Mouse (Mus musculus) forebrain, embryonic 14.5 days (tissue): ENCODE measurements around the gene Gm4131. TPM values are rescaled to one million over a fixed set of nuclear protein-coding genes. Genes with fewer than 3 reads are reported as not detected.
A peak's percentile ranks its signal among the peaks of the same experiment; 100 is the strongest.

Source experiments
- ATAC-seq: fragments of 200-750 bp; cut with Nextera tagmentation; 2 replicates; pipeline ENCODE4 v1.8.0; 2017; ENCODE audit warnings: mild to moderate bottlenecking, moderate library complexity
- DNase-seq: peaks from one replicate; pipeline ENCODE4 v3.0.0-alpha.2; 2015; ENCODE audit warnings: low spot score
- H3K27ac ChIP-seq: fragments of 300-500 bp; sonication (generic); 2 replicates; pipeline ENCODE4 v1.5.1; 2014; ENCODE audit warnings: low read depth, mild to moderate bottlenecking, control low read depth, low read length, moderate library complexity
- H3K27me3 ChIP-seq: fragments of 300-500 bp; sonication (generic); replicated peaks from 2 replicates; pipeline ENCODE4 v1.6.1; 2014; ENCODE audit warnings: low read length, control low read depth, mixed read lengths; ENCODE audit not compliant: control insufficient read depth, insufficient read depth
- H3K36me3 ChIP-seq: fragments of 300-500 bp; sonication (generic); 2 replicates; pipeline ENCODE4 v1.6.1; 2014; ENCODE audit warnings: low read length, control low read depth; ENCODE audit not compliant: control insufficient read depth, insufficient read depth
- H3K4me1 ChIP-seq: fragments of 300-500 bp; sonication (generic); 2 replicates; pipeline ENCODE4 v1.6.1; 2014; ENCODE audit warnings: antibody characterized with exemption, low read length, control low read depth; ENCODE audit not compliant: control insufficient read depth, insufficient read depth
- H3K4me2 ChIP-seq: fragments of 300-500 bp; sonication (generic); 2 replicates; pipeline ENCODE4 v1.6.1; 2014; ENCODE audit warnings: mild to moderate bottlenecking, control low read depth, low read length
- H3K4me3 ChIP-seq: fragments of 300-500 bp; sonication (generic); 2 replicates; pipeline ENCODE4 v1.5.1; 2014; ENCODE audit warnings: low read depth, low read length, control low read depth
- H3K9ac ChIP-seq: fragments of 300-500 bp; sonication (generic); 2 replicates; pipeline ENCODE4 v1.6.1; 2014; ENCODE audit warnings: mild to moderate bottlenecking, low read length, control low read depth, moderate library complexity
- H3K9me3 ChIP-seq: fragments of 300-500 bp; sonication (generic); replicated peaks from 2 replicates; pipeline ENCODE4 v1.6.1; 2016; ENCODE audit warnings: low read length, control low read depth, mixed read lengths; ENCODE audit not compliant: control insufficient read depth
- WGBS: fragments of 180-500 bp; shearing (Covaris S2); extraction: QIAGEN DNeasy Blood & Tissue Kit; methylation state at CpG from one replicate; pipeline ENCODE4 v1.1.7; 2014; 5-methylcytosine and 5-hydroxymethylcytosine counted together
- polyA plus RNA-seq: library from polyadenylated mRNA; unstranded; fragments of >200 nt; fragmentation: Nextera tagmentation; extraction: Ambion mirVana; gene quantifications from 2 replicates; pipeline ENCODE4 v1.2.1, GENCODE M21; 2014

The Gm4131 gene
- polyA plus RNA-seq, 1 experiment from 2014 or later = not detected

GRCm38 (mm10) chr14:62555840-62556810, 10.6 kb downstream of the Gm4131 start:
- Histone ChIP-seq H3K4me3 (peak overlapping the region; percentile 68), H3K9me3 (no peaks in the 10 kb centered on the region), H3K27ac (peak overlapping the region; percentile 59; the same call in 1 of the 2 replicates), H3K27me3 (no peaks in the 10 kb centered on the region), H3K4me1 (peaks cover 21% of the 10 kb centered on the region), H3K36me3 (no peaks in the 10 kb centered on the region), H3K9ac (peak overlapping the region; percentile 84), H3K4me2 (peak overlapping the region; percentile 88)
- DNase-seq = peak; percentile 66
- 4% methylated on average over 38 of the region's 38 CpGs for WGBS
- ATAC-seq = peak; percentile 82

- peak within 1 kb of the TSS; percentile 84 for H3K9ac ChIP-seq
- H3K27me3 ChIP-seq = no peaks in the 10 kb centered on the region
- peak within 1 kb of the TSS; percentile 88 for H3K4me2 ChIP-seq
- no peaks in the 10 kb centered on the region for H3K36me3 ChIP-seq
- DNase-seq = peak; percentile 94
- WGBS = 1% methylated on average over 51 of the region's 51 CpGs
- ATAC-seq = peak; percentile 93
- peaks cover 16% of the 10 kb centered on the region for H3K4me1 ChIP-seq
- H3K27ac ChIP-seq = peak within 1 kb of the TSS; percentile 59; the same call in 1 of the 2 replicates
- H3K9me3 ChIP-seq = no peaks in the 10 kb centered on the region
- H3K4me3 ChIP-seq = peak within 1 kb of the TSS; percentile 68
Observed at GRCm38 (mm10) chr14:62555309-62555829, 11.4 kb downstream of the Gm4131 start, which contains the start of gene Fam124a. Fam124a (plus strand) TSS chr14:62555737.

GRCm38 (mm10) chr14:62553786-62554185, 12.9 kb downstream of the Gm4131 start:
- WGBS = 62% methylated on average over 5 of the region's 5 CpGs
- Histone ChIP-seq H3K27ac (no peak overlapping the region), H3K36me3 (no peaks in the 10 kb centered on the region), H3K4me3 (no peak overlapping the region), H3K27me3 (no peaks in the 10 kb centered on the region), H3K9me3 (no peaks in the 10 kb centered on the region), H3K4me1 (peaks cover 13% of the 10 kb centered on the region), H3K4me2 (no peak overlapping the region), H3K9ac (no peak overlapping the region)
- DNase-seq (no peak), ATAC-seq (no peak)

GRCm38 (mm10) chr14:62552771-62553170, 13.9 kb downstream of the Gm4131 start:
- Histone ChIP-seq H3K36me3 (no peaks in the 10 kb centered on the region), H3K9ac (no peak overlapping the region), H3K4me2 (no peak overlapping the region), H3K27me3 (no peaks in the 10 kb centered on the region), H3K27ac (no peak overlapping the region), H3K9me3 (no peaks in the 10 kb centered on the region), H3K4me3 (no peak overlapping the region), H3K4me1 (peaks cover 13% of the 10 kb centered on the region)
- DNase-seq = no peak
- 93% methylated on average over 4 of the region's 4 CpGs for WGBS
- ATAC-seq = no peak

- DNase-seq = no peak
- Histone ChIP-seq H3K9me3 (no peaks in the 10 kb centered on the region), H3K36me3 (no peaks in the 10 kb centered on the region), H3K4me1 (no peaks in the 10 kb centered on the region), H3K27me3 (no peaks in the 10 kb centered on the region), H3K9ac (no peak overlapping the region), H3K4me2 (no peak overlapping the region), H3K27ac (no peak overlapping the region), H3K4me3 (no peak overlapping the region)
- ATAC-seq = no peak
- WGBS = 62% methylated on average over 4 of the region's 4 CpGs
Observed at GRCm38 (mm10) chr14:62550121-62550520, 16.6 kb downstream of the Gm4131 start.

GRCm38 (mm10) chr14:62546746-62547145, 20.0 kb downstream of the Gm4131 start:
- Histone ChIP-seq H3K4me2 (no peak overlapping the region), H3K9ac (no peak overlapping the region), H3K27ac (no peak overlapping the region), H3K9me3 (no peaks in the 10 kb centered on the region), H3K27me3 (no peaks in the 10 kb centered on the region), H3K36me3 (no peaks in the 10 kb centered on the region), H3K4me1 (no peaks in the 10 kb centered on the region), H3K4me3 (no peak overlapping the region)
- DNase-seq = peak; percentile 21
- no peak for ATAC-seq
- WGBS = 63% methylated on average over 4 of the region's 4 CpGs

GRCm38 (mm10) chr14:62546296-62546695, 20.4 kb downstream of the Gm4131 start:
- H3K4me1 ChIP-seq = no peaks in the 10 kb centered on the region
- no peaks in the 10 kb centered on the region for H3K36me3 ChIP-seq
- ATAC-seq (no peak), DNase-seq (no peak)
- no peak overlapping the region for H3K9ac ChIP-seq
- H3K9me3 ChIP-seq = no peaks in the 10 kb centered on the region
- no peaks in the 10 kb centered on the region for H3K27me3 ChIP-seq
- no peak overlapping the region for H3K4me3 ChIP-seq
- 88% methylated on average over 6 of the region's 6 CpGs for WGBS
- H3K27ac ChIP-seq = no peak overlapping the region
- no peak overlapping the region for H3K4me2 ChIP-seq

GRCm38 (mm10) chr14:62541751-62542150, 25.0 kb downstream of the Gm4131 start:
- 87% methylated on average over 1 of the region's 1 CpGs for WGBS
- no peaks in the 10 kb centered on the region for H3K4me1 ChIP-seq
- ATAC-seq (no peak), DNase-seq (no peak)
- no peaks in the 10 kb centered on the region for H3K36me3 ChIP-seq
- H3K4me2 ChIP-seq = no peak overlapping the region
- H3K9ac ChIP-seq = no peak overlapping the region
- H3K4me3 ChIP-seq = no peak overlapping the region
- no peak overlapping the region for H3K27ac ChIP-seq
- H3K9me3 ChIP-seq = no peaks in the 10 kb centered on the region
- H3K27me3 ChIP-seq = no peaks in the 10 kb centered on the region

- Histone ChIP-seq H3K4me3 (no peak overlapping the region), H3K36me3 (no peaks in the 10 kb centered on the region), H3K27ac (no peak overlapping the region), H3K9ac (no peak overlapping the region), H3K9me3 (no peaks in the 10 kb centered on the region), H3K4me2 (no peak overlapping the region), H3K4me1 (no peaks in the 10 kb centered on the region), H3K27me3 (no peaks in the 10 kb centered on the region)
- ATAC-seq (no peak), DNase-seq (no peak)
- WGBS = 87% methylated on average over 3 of the region's 3 CpGs
Observed at GRCm38 (mm10) chr14:62539834-62540233, 26.9 kb downstream of the Gm4131 start.
